Mouse (Mus musculus): ENCODE measurements at regions not wholly inside any gene's neighbourhood (a gene's known extent, or its start where the extent isn't known, plus 50 kb on each side); places are given as distances from the start of the nearest gene placed in this dataset.

- H3K4me1 ChIP-seq (ENCODE audit: control insufficient read depth, insufficient read depth, low read length), result peaks cover 23% of the 10 kb centered on the region
- WGBS, result 9% methylated on average over 15 of the region's 15 CpGs
- peak overlapping the region; percentile 14; the same call in 1 of the 2 replicates for H3K4me2 ChIP-seq (ENCODE audit: low read depth, low read length)
- no peaks in the 10 kb centered on the region for H3K9me3 ChIP-seq (ENCODE audit: control insufficient read depth, low read length)
- no peaks in the 10 kb centered on the region for H3K27me3 ChIP-seq (replicated peaks; ENCODE audit: control insufficient read depth, insufficient read depth, low read length)
- DNase-seq (ENCODE audit: low spot score) (peak; percentile 96), ATAC-seq (ENCODE audit: low read depth) (peak; percentile 90)
- H3K9ac ChIP-seq (ENCODE audit: low read depth, low read length), result no peak overlapping the region
- H3K4me3 ChIP-seq (ENCODE audit: low read depth, low read length), result no peak overlapping the region
- no peaks in the 10 kb centered on the region for H3K36me3 ChIP-seq (ENCODE audit: control insufficient read depth, insufficient read depth, low read length)
- H3K27ac ChIP-seq (replicated peaks; ENCODE audit: low read depth, low read length), result peak overlapping the region; percentile 59
These were observed 125.6 kb downstream of the Smad6 start for GRCm38 (mm10) chr9:63896073-63896807.

DNA sequence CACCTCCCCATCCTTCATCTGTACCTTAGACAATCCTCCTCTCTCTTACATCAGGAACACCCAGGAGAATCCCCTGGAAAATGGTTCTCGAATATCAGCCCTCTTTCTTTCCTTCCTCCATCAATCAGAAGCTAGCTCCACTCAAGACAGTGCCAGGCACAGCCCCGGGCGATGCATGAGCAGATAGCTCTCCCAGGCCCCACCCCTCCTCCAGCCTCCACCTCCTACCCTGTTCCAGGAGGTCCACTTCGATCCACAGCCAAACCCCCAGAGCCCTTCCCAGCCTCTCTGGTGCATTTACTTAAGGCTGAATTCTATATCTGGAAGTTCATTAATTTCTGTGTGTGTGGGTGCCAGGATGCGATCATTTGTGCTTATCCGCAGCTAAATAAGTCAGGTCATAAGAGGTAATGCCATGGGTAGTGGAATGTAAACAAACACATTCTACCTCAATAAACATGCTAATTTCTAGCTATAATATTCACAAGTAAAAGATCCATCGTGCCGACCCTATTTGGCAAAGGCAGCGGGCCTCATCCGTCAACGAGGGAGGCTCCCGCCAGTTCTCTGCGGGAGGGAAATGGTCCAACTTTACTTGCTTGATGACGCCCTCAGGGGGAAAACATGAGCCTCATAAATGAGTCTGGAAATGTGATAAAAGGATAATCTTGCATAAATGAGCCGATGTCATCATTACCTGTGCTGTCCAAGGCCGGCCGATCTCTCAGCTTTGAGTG is 129.5 kb downstream of the Smad6 start:
- H3K4me3 ChIP-seq (ENCODE audit: low read depth, low read length), result no peak overlapping the region
- DNase-seq (ENCODE audit: low spot score), result peak; percentile 39
- WGBS, result 63% methylated on average over 17 of the region's 17 CpGs
- no peaks in the 10 kb centered on the region for H3K9me3 ChIP-seq (ENCODE audit: control insufficient read depth, low read length)
- peaks cover 23% of the 10 kb centered on the region for H3K4me1 ChIP-seq (ENCODE audit: control insufficient read depth, insufficient read depth, low read length)
- ATAC-seq (ENCODE audit: low read depth), result no peak
- no peaks in the 10 kb centered on the region for H3K36me3 ChIP-seq (ENCODE audit: control insufficient read depth, insufficient read depth, low read length)
- no peak overlapping the region for H3K9ac ChIP-seq (ENCODE audit: low read depth, low read length)
- no peak overlapping the region for H3K4me2 ChIP-seq (ENCODE audit: low read depth, low read length)
- no peaks in the 10 kb centered on the region for H3K27me3 ChIP-seq (replicated peaks; ENCODE audit: control insufficient read depth, insufficient read depth, low read length)
- no peak overlapping the region for H3K27ac ChIP-seq (replicated peaks; ENCODE audit: low read depth, low read length)

GRCm38 (mm10) chr9:63890717-63891116 is 131.1 kb downstream of the Smad6 start:
- Histone ChIP-seq H3K27me3 (replicated peaks; ENCODE audit: control insufficient read depth, insufficient read depth, low read length) (no peaks in the 10 kb centered on the region), H3K9ac (ENCODE audit: low read depth, low read length) (no peak overlapping the region)
- WGBS, result 57% methylated on average over 5 of the region's 5 CpGs

GRCm38 (mm10) chr9:63889570-63889969 is 131.8 kb upstream of the Smad3 start:
- no peak overlapping the region for H3K4me3 ChIP-seq (ENCODE audit: low read depth, low read length)
- no peak overlapping the region for H3K9ac ChIP-seq (ENCODE audit: low read depth, low read length)
- ATAC-seq (ENCODE audit: low read depth) (no peak), DNase-seq (ENCODE audit: low spot score) (no peak)
- H3K27ac ChIP-seq (replicated peaks; ENCODE audit: low read depth, low read length), result no peak overlapping the region
- H3K27me3 ChIP-seq (replicated peaks; ENCODE audit: control insufficient read depth, insufficient read depth, low read length), result no peaks in the 10 kb centered on the region
- H3K4me1 ChIP-seq (ENCODE audit: control insufficient read depth, insufficient read depth, low read length), result no peaks in the 10 kb centered on the region
- H3K4me2 ChIP-seq (ENCODE audit: low read depth, low read length), result no peak overlapping the region
- WGBS, result 61% methylated on average over 6 of the region's 6 CpGs
- H3K36me3 ChIP-seq (ENCODE audit: control insufficient read depth, insufficient read depth, low read length), result no peaks in the 10 kb centered on the region
- H3K9me3 ChIP-seq (ENCODE audit: control insufficient read depth, low read length), result no peaks in the 10 kb centered on the region

More at GRCm38 (mm10) chr9:63890717-63891116, 131.1 kb downstream of the Smad6 start:
- no peak overlapping the region for H3K4me2 ChIP-seq (ENCODE audit: low read depth, low read length)
- ATAC-seq (ENCODE audit: low read depth) (peak; percentile 44; the same call in 1 of the 2 replicates), DNase-seq (ENCODE audit: low spot score) (no peak)
- H3K9me3 ChIP-seq (ENCODE audit: control insufficient read depth, low read length), result no peaks in the 10 kb centered on the region
- no peaks in the 10 kb centered on the region for H3K36me3 ChIP-seq (ENCODE audit: control insufficient read depth, insufficient read depth, low read length)
- H3K4me3 ChIP-seq (ENCODE audit: low read depth, low read length), result no peak overlapping the region
- H3K4me1 ChIP-seq (ENCODE audit: control insufficient read depth, insufficient read depth, low read length), result peaks cover 8% of the 10 kb centered on the region
- H3K27ac ChIP-seq (replicated peaks; ENCODE audit: low read depth, low read length), result no peak overlapping the region

- ATAC-seq (ENCODE audit: low read depth) (no peak), DNase-seq (ENCODE audit: low spot score) (no peak)
- Histone ChIP-seq H3K27me3 (replicated peaks; ENCODE audit: control insufficient read depth, insufficient read depth, low read length) (no peaks in the 10 kb centered on the region), H3K9ac (ENCODE audit: low read depth, low read length) (no peak overlapping the region), H3K4me1 (ENCODE audit: control insufficient read depth, insufficient read depth, low read length) (peaks cover 16% of the 10 kb centered on the region; the same call in 1 of the 2 replicates), H3K9me3 (ENCODE audit: control insufficient read depth, low read length) (no peaks in the 10 kb centered on the region), H3K4me2 (ENCODE audit: low read depth, low read length) (no peak overlapping the region), H3K4me3 (ENCODE audit: low read depth, low read length) (no peak overlapping the region), H3K27ac (replicated peaks; ENCODE audit: low read depth, low read length) (no peak overlapping the region), H3K36me3 (ENCODE audit: control insufficient read depth, insufficient read depth, low read length) (no peaks in the 10 kb centered on the region)
- WGBS, result 64% methylated on average over 2 of the region's 2 CpGs
These were observed 127.2 kb upstream of the Smad3 start for GRCm38 (mm10) chr9:63884971-63885370.

DNA sequence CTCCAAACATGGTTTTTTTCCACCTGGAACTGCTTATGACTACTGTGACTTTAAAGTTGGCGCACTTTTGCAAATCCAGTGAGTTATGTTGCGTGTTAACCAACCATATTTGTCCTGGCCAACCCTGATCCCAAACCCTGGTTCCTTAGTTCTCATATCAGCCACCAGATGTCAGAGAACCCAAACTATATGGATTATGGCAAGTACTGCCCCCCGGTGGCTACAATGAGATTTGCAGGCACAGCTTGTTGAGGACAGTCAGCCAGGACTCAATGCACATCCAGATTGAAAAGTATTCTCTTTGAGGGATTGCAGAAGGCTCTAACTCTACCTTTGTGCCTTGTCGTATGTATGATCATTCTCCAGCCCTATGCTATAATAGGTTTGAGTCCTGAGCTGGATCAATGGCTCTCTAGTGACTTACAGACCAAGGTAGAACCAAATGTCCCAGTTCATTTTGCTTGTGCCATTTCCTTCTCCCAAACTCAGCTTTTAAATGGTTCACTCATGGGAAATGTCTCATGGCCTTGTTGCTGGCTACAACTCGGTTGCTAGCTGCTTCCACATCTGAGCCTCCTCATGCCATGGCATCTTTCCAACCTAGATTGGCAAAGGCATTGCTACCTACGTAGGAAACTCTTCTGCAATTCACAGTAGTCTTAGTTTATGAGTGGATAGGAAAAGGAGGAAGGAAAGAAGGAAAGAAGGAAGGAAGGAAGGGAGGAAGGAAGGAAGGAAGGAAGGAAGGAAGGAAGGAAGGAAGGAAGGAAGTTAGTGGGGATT is 126.1 kb upstream of the Smad3 start:
- ATAC-seq (ENCODE audit: low read depth) (no peak), DNase-seq (ENCODE audit: low spot score) (no peak)
- Histone ChIP-seq H3K4me3 (ENCODE audit: low read depth, low read length) (no peak overlapping the region), H3K4me2 (ENCODE audit: low read depth, low read length) (no peak overlapping the region), H3K27me3 (replicated peaks; ENCODE audit: control insufficient read depth, insufficient read depth, low read length) (no peaks in the 10 kb centered on the region), H3K36me3 (ENCODE audit: control insufficient read depth, insufficient read depth, low read length) (no peaks in the 10 kb centered on the region), H3K9ac (ENCODE audit: low read depth, low read length) (no peak overlapping the region), H3K4me1 (ENCODE audit: control insufficient read depth, insufficient read depth, low read length) (peaks cover 23% of the 10 kb centered on the region), H3K27ac (replicated peaks; ENCODE audit: low read depth, low read length) (no peak overlapping the region), H3K9me3 (ENCODE audit: control insufficient read depth, low read length) (no peaks in the 10 kb centered on the region)
- 65% methylated on average over 6 of the region's 6 CpGs for WGBS

- Histone ChIP-seq H3K27me3 (replicated peaks; ENCODE audit: control insufficient read depth, insufficient read depth, low read length) (no peaks in the 10 kb centered on the region), H3K36me3 (ENCODE audit: control insufficient read depth, insufficient read depth, low read length) (no peaks in the 10 kb centered on the region), H3K9me3 (ENCODE audit: control insufficient read depth, low read length) (no peaks in the 10 kb centered on the region), H3K9ac (ENCODE audit: low read depth, low read length) (no peak overlapping the region), H3K4me1 (ENCODE audit: control insufficient read depth, insufficient read depth, low read length) (peaks cover 26% of the 10 kb centered on the region), H3K4me2 (ENCODE audit: low read depth, low read length) (no peak overlapping the region), H3K4me3 (ENCODE audit: low read depth, low read length) (no peak overlapping the region), H3K27ac (replicated peaks; ENCODE audit: low read depth, low read length) (no peak overlapping the region)
- 75% methylated on average over 10 of the region's 10 CpGs for whole genome bisulfite sequencing
- ATAC-seq (ENCODE audit: low read depth) (no peak), DNase-seq (ENCODE audit: low spot score) (no peak)
These were observed 123.9 kb upstream of the Smad3 start for GRCm38 (mm10) chr9:63881692-63882091.

DNA sequence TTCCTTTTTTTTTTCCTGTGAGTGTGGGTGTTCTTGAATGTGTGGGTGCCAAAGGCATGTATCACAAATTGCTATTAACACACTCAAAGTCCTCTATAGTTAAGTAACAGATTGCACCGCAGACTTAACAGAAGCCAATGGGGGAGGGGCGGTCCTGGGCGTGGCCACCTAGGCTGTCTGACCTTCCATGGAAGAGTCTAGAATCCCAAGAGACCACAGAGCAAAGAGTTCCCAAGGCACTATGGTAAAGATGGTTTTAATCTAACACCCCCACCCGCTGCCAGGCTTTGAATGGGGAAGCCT is 123.4 kb upstream of the Smad3 start:
- WGBS, result 62% methylated on average over 4 of the region's 4 CpGs
- no peak overlapping the region for H3K4me3 ChIP-seq (ENCODE audit: low read depth, low read length)
- no peak for DNase-seq (ENCODE audit: low spot score)
- H3K36me3 ChIP-seq (ENCODE audit: control insufficient read depth, insufficient read depth, low read length), result no peaks in the 10 kb centered on the region
- no peak overlapping the region for H3K9ac ChIP-seq (ENCODE audit: low read depth, low read length)
- ATAC-seq (ENCODE audit: low read depth), result no peak
- H3K4me1 ChIP-seq (ENCODE audit: control insufficient read depth, insufficient read depth, low read length), result peaks cover 29% of the 10 kb centered on the region
- H3K27me3 ChIP-seq (replicated peaks; ENCODE audit: control insufficient read depth, insufficient read depth, low read length), result no peaks in the 10 kb centered on the region
- no peak overlapping the region for H3K27ac ChIP-seq (replicated peaks; ENCODE audit: low read depth, low read length)
- peak overlapping the region; percentile 52; the same call in 1 of the 2 replicates for H3K4me2 ChIP-seq (ENCODE audit: low read depth, low read length)
- H3K9me3 ChIP-seq (ENCODE audit: control insufficient read depth, low read length), result no peaks in the 10 kb centered on the region
